Mouse (Mus musculus) liver, adult 2 months (tissue): ENCODE measurements around the gene Robo1.

Experiments used
- CTCF ChIP-seq: fragments of 200-500 bp; IDR thresholded peaks from 2 replicates; pipeline ENCODE4 v1.5.1; 2011; ENCODE audit warnings: low read depth, low read length, control low read depth
- POLR2A ChIP-seq: fragments of 200-500 bp; IDR thresholded peaks from 2 replicates; pipeline ENCODE4 v1.6.1; 2011; ENCODE audit warnings: low read length, control low read depth; ENCODE audit not compliant: insufficient read depth; ENCODE audit errors: extremely low read depth

GRCm38 (mm10) chr16:72350422-72350821 lies 42.3 kb downstream of the Robo1 start:
- TF ChIP-seq CTCF (no peak), POLR2A (no peak)
